In the genomic region with DNA sequence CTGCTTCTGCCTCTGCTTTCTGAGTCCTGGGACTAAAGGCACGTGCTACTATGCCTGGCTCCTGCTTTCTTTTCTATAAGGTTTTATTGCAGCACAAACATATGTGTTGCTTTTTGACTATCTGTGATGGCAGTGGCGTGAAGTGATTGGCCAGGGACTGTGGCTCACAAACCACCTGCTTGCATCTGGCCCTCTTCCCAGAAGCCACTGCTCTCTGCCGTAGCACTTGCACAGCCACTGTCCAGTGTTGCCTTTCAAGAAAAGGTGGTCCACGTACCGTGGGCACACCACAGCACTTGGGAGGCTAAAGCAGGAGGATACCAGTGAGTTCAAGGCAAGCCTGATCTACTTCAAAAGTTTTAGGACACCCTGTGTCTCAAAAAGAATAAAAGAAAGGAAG, we compare ENCODE assay signal across 26 mouse cellular contexts.
"Had no signal": no experiment of that assay in that cellular context is flagged by ENCODE, and none has a peak within 500 bp of the region (broad histone marks: within the 10 kb centered on the region; RNA-seq: fewer than 3 reads in every experiment).

No protein-coding gene starts in this region.

- H3K27ac ChIP-seq: heart, embryonic 10.5 days; hindbrain, embryonic 10.5 days; hindbrain, embryonic 12.5 days; hindbrain, embryonic 14.5 days; intestine, embryonic 15.5 days; kidney, embryonic 15.5 days; layer of hippocampus, adult 2 months; left cerebral cortex, adult 2 months; limb, embryonic 10.5 days; limb, embryonic 12.5 days; liver, embryonic 13.5 days; liver, embryonic 15.5 days had no signal

- H3K36me3 ChIP-seq: heart, embryonic 10.5 days; heart, embryonic 12.5 days; hindbrain, embryonic 10.5 days; hindbrain, embryonic 12.5 days; intestine, embryonic 15.5 days; kidney, embryonic 15.5 days; limb, embryonic 10.5 days; liver, embryonic 13.5 days; liver, embryonic 15.5 days had no signal

- H3K4me2 ChIP-seq: heart, embryonic 12.5 days; hindbrain, embryonic 12.5 days; hindbrain, embryonic 14.5 days; intestine, embryonic 15.5 days; kidney, embryonic 15.5 days; limb, embryonic 12.5 days; liver, embryonic 11.5 days; liver, embryonic 13.5 days; liver, embryonic 15.5 days had no signal

- H3K4me1 ChIP-seq: hindbrain, embryonic 10.5 days; limb, embryonic 10.5 days; limb, embryonic 12.5 days; liver, embryonic 15.5 days had no signal

- H3K27me3 ChIP-seq: heart, embryonic 12.5 days; hindbrain, embryonic 12.5 days; intestine, embryonic 15.5 days; kidney, embryonic 15.5 days; limb, embryonic 12.5 days; liver, embryonic 13.5 days; liver, embryonic 15.5 days had no signal

- DNase-seq: gastrocnemius, postnatal 10 days; gastrocnemius, postnatal 25 days; heart, adult 18-20 months; heart, postnatal 4 days; kidney, adult 18-20 months; kidney, postnatal 10 days; kidney, postnatal 4 days; liver; liver, embryonic 13.5 days; liver, postnatal 0 days had no signal

- H3K4me3 ChIP-seq: heart, embryonic 10.5 days; heart, embryonic 12.5 days; hindbrain, embryonic 10.5 days; hindbrain, embryonic 12.5 days; intestine, embryonic 15.5 days; kidney, embryonic 15.5 days; layer of hippocampus, adult 2 months; left cerebral cortex, adult 2 months; limb, embryonic 10.5 days; limb, embryonic 12.5 days; liver, embryonic 13.5 days; liver, embryonic 15.5 days had no signal

- ATAC-seq: hindbrain, embryonic 16.5 days; inflammation-experienced regulatory T-cells, adult 6 months; intestine, embryonic 15.5 days; intestine, postnatal 0 days; liver, postnatal 0 days had no signal

- H3K9me3 ChIP-seq: heart, embryonic 10.5 days; heart, embryonic 12.5 days; hindbrain, embryonic 10.5 days; hindbrain, embryonic 12.5 days; intestine, embryonic 15.5 days; kidney, embryonic 15.5 days; limb, embryonic 10.5 days; limb, embryonic 12.5 days; liver, embryonic 13.5 days; liver, embryonic 15.5 days had no signal

- H3K9ac ChIP-seq: heart, embryonic 12.5 days; hindbrain, embryonic 12.5 days; hindbrain, embryonic 14.5 days; intestine, embryonic 15.5 days; kidney, embryonic 15.5 days; limb, embryonic 12.5 days; liver, embryonic 13.5 days; liver, embryonic 15.5 days; liver, postnatal 0 days had no signal
